In genomic region chr6:143923146-143923545, GRCm38 (mm10) we compare ENCODE assay signal across 20 mouse cellular contexts.
"Had no signal": no experiment of that assay in that cellular context is flagged by ENCODE, and none has a peak within 500 bp of the region (broad histone marks: within the 10 kb centered on the region; RNA-seq: fewer than 3 reads in every experiment).

No protein-coding gene starts in this region.

- H3K9me3 ChIP-seq: midbrain, embryonic 10.5 days; midbrain, embryonic 13.5 days had no signal

- H3K4me2 ChIP-seq: lung, embryonic 14.5 days; midbrain, embryonic 13.5 days had no signal

- H3K27me3 ChIP-seq: midbrain, embryonic 13.5 days had no signal

- H3K27ac ChIP-seq: layer of hippocampus, adult 2 months; left cerebral cortex, adult 2 months; liver, embryonic 14.5 days; macrophage; midbrain, embryonic 10.5 days; midbrain, embryonic 13.5 days; stomach, postnatal 0 days had no signal

- DNase-seq: kidney, adult 11 months; kidney, adult 9 months; layer of hippocampus, postnatal 36 days; liver, postnatal 0 days; lung, embryonic 14.5 days; right cerebral cortex, adult 18-20 months; right cerebral cortex, postnatal 14 days; right cerebral cortex, postnatal 4 days; thymus, adult 2 months; thymus, postnatal 14 days; thymus, postnatal 4 days had no signal

- ATAC-seq: liver, postnatal 0 days; lung, postnatal 0 days; midbrain, embryonic 13.5 days; midbrain, embryonic 16.5 days had no signal

- H3K9ac ChIP-seq: liver, embryonic 14.5 days; liver, postnatal 0 days; lung, embryonic 14.5 days; midbrain, embryonic 13.5 days had no signal

- H3K36me3 ChIP-seq: midbrain, embryonic 10.5 days; midbrain, embryonic 13.5 days had no signal

- H3K4me3 ChIP-seq: layer of hippocampus, adult 2 months; left cerebral cortex, adult 2 months; midbrain, embryonic 10.5 days; midbrain, embryonic 13.5 days had no signal
